ENCODE assay signal across 20 mouse cellular contexts in the genomic region with DNA sequence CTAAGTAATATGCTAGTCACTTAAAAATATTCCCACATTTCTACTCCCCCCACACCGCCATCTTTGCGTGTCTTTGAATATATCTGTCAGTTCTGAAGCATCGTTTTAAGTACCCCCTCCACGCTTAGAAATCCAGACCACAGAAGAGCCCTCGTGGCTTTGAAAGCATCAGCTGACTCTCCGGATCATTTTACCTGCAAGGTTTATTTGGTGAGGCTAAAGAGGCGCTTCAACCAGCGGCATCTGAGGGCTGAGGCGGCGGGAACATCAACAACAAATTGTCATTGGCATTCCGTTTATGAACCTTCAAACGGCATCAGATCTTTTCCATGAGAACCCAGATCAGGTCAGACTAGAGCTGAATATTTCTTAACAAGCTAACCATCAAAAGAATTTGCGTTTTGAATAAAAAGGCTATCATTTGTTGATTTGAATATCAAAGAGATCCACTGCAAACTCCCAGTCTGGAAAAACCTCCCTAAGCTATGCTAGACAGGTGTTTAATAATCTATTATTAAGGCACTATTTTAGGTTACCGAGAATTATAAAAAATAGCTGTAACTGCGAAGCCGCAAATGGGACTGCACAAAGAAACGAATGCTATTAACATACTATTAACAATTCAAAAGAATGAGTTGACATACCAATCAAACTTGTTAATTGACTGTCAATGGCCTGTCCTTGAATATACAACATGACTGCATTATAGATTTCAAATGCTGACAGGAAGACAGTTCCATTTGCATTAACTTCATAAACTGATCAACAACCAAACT.
DNase-seq lines count a peak whose midpoint lies in the region; ATAC-seq and TF ChIP-seq lines count a peak whose summit lies in the region.
"Had no signal": no experiment of that assay in that cellular context is flagged by ENCODE, and none has a peak within 500 bp of the region (broad histone marks: within the 10 kb centered on the region; RNA-seq: fewer than 3 reads in every experiment).

No protein-coding gene starts in this region.

- H3K4me3 ChIP-seq in forebrain, embryonic 15.5 days = peak overlapping the region; percentile 25
- no peak overlapping the region for H3K4me3 ChIP-seq in forebrain, embryonic 12.5 days (replicated peaks)
- H3K4me3 ChIP-seq in midbrain, embryonic 13.5 days (replicated peaks) = no peak overlapping the region
- H3K4me3 ChIP-seq in neural tube, embryonic 15.5 days (replicated peaks) = no peak overlapping the region
- H3K4me3 ChIP-seq in hindbrain, postnatal 0 days (ENCODE audit: low read length) = no peak overlapping the region
- H3K4me3 ChIP-seq: hindbrain, embryonic 15.5 days; intestine, embryonic 15.5 days; limb, embryonic 12.5 days had no signal

- WGBS in forebrain, embryonic 15.5 days = 36% methylated on average over 17 of the region's 17 CpGs
- 57% methylated on average over 17 of the region's 17 CpGs for WGBS in forebrain, embryonic 12.5 days
- 56% methylated on average over 17 of the region's 17 CpGs for WGBS in midbrain, embryonic 13.5 days
- WGBS in neural tube, embryonic 15.5 days = 51% methylated on average over 17 of the region's 17 CpGs
- WGBS in hindbrain, postnatal 0 days = 67% methylated on average over 17 of the region's 17 CpGs

- ATAC-seq in forebrain, embryonic 15.5 days (replicated peaks) = peak; percentile 73
- ATAC-seq in forebrain, embryonic 12.5 days (ENCODE audit: low FRiP score) = no peak
- ATAC-seq in midbrain, embryonic 13.5 days = peak; percentile 71
- no peak for ATAC-seq in neural tube, embryonic 15.5 days (ENCODE audit: low FRiP score)
- no peak for ATAC-seq in hindbrain, postnatal 0 days
- ATAC-seq: intestine, embryonic 15.5 days; liver, postnatal 0 days had no signal

- H3K27ac ChIP-seq in forebrain, embryonic 15.5 days (replicated peaks) = peak overlapping the region; percentile 83
- no peak overlapping the region for H3K27ac ChIP-seq in forebrain, embryonic 12.5 days
- H3K27ac ChIP-seq in midbrain, embryonic 13.5 days = no peak overlapping the region
- H3K27ac ChIP-seq in neural tube, embryonic 15.5 days (replicated peaks) = no peak overlapping the region
- H3K27ac ChIP-seq in hindbrain, postnatal 0 days = no peak overlapping the region
- H3K27ac ChIP-seq: hindbrain, embryonic 15.5 days; intestine, embryonic 15.5 days; limb, embryonic 12.5 days had no signal

- no peaks in the 10 kb centered on the region for H3K9me3 ChIP-seq in forebrain, embryonic 15.5 days
- no peaks in the 10 kb centered on the region for H3K9me3 ChIP-seq in forebrain, embryonic 12.5 days
- H3K9me3 ChIP-seq in midbrain, embryonic 13.5 days = no peaks in the 10 kb centered on the region
- no peaks in the 10 kb centered on the region for H3K9me3 ChIP-seq in neural tube, embryonic 15.5 days (replicated peaks)
- H3K9me3 ChIP-seq in hindbrain, postnatal 0 days (ENCODE audit: low read length) = no peaks in the 10 kb centered on the region
- H3K9me3 ChIP-seq: hindbrain, embryonic 15.5 days; intestine, embryonic 15.5 days; limb, embryonic 12.5 days had no signal

- TF ChIP-seq CTCF in hindbrain, postnatal 0 days (IDR thresholded peaks at IDR 0.05; ENCODE audit: low read depth) = no peak

- H3K36me3 ChIP-seq in forebrain, embryonic 15.5 days = no peaks in the 10 kb centered on the region
- no peaks in the 10 kb centered on the region for H3K36me3 ChIP-seq in forebrain, embryonic 12.5 days (replicated peaks)
- no peaks in the 10 kb centered on the region for H3K36me3 ChIP-seq in midbrain, embryonic 13.5 days
- H3K36me3 ChIP-seq in neural tube, embryonic 15.5 days = no peaks in the 10 kb centered on the region
- H3K36me3 ChIP-seq in hindbrain, postnatal 0 days (ENCODE audit: insufficient read depth, low read length) = no peaks in the 10 kb centered on the region
- H3K36me3 ChIP-seq: hindbrain, embryonic 15.5 days; intestine, embryonic 15.5 days; limb, embryonic 12.5 days had no signal

- H3K4me1 ChIP-seq in forebrain, embryonic 15.5 days = peaks cover 20% of the 10 kb centered on the region
- peaks cover 4% of the 10 kb centered on the region; the same call in 1 of the 2 replicates for H3K4me1 ChIP-seq in forebrain, embryonic 12.5 days
- no peaks in the 10 kb centered on the region for H3K4me1 ChIP-seq in midbrain, embryonic 13.5 days (replicated peaks)
- no peaks in the 10 kb centered on the region for H3K4me1 ChIP-seq in neural tube, embryonic 15.5 days
- no peaks in the 10 kb centered on the region for H3K4me1 ChIP-seq in hindbrain, postnatal 0 days (ENCODE audit: insufficient read depth, low read length)
- H3K4me1 ChIP-seq: hindbrain, embryonic 15.5 days; intestine, embryonic 15.5 days had no signal

- no peak overlapping the region for H3K9ac ChIP-seq in forebrain, embryonic 15.5 days (replicated peaks)
- H3K9ac ChIP-seq in forebrain, embryonic 12.5 days = no peak overlapping the region
- H3K9ac ChIP-seq in midbrain, embryonic 13.5 days (replicated peaks) = no peak overlapping the region
- no peak overlapping the region for H3K9ac ChIP-seq in neural tube, embryonic 15.5 days (replicated peaks)
- H3K9ac ChIP-seq in hindbrain, postnatal 0 days (replicated peaks; ENCODE audit: low read length) = no peak overlapping the region
- H3K9ac ChIP-seq: hindbrain, embryonic 15.5 days; intestine, embryonic 15.5 days; limb, embryonic 12.5 days; liver, postnatal 0 days had no signal

- peak; percentile 18 for DNase-seq in ZHBTc4 (ENCODE audit: low read depth, low spot score)
- DNase-seq in lung, postnatal 25 days (ENCODE audit: low spot score) = no peak
- DNase-seq in hindbrain, postnatal 0 days (ENCODE audit: low spot score) = no peak
- DNase-seq: adrenal gland, postnatal 14 days; cerebellum, adult 9-10 months; gastrocnemius, postnatal 10 days; kidney, adult 8-10 months; kidney, postnatal 14 days; liver, postnatal 0 days; lung, postnatal 10 days; thymus, postnatal 14 days had no signal

- H3K4me2 ChIP-seq in forebrain, embryonic 15.5 days (replicated peaks) = peak overlapping the region; percentile 39
- no peak overlapping the region for H3K4me2 ChIP-seq in forebrain, embryonic 12.5 days
- peak overlapping the region; percentile 22; the same call in 1 of the 2 replicates for H3K4me2 ChIP-seq in midbrain, embryonic 13.5 days (replicated peaks)
- peak overlapping the region; percentile 20 for H3K4me2 ChIP-seq in neural tube, embryonic 15.5 days
- no peak overlapping the region for H3K4me2 ChIP-seq in hindbrain, postnatal 0 days (ENCODE audit: low read depth, low read length)
- H3K4me2 ChIP-seq: heart, embryonic 11.5 days; hindbrain, embryonic 15.5 days; intestine, embryonic 15.5 days; limb, embryonic 12.5 days; liver, embryonic 11.5 days had no signal

- no peaks in the 10 kb centered on the region for H3K27me3 ChIP-seq in forebrain, embryonic 15.5 days
- H3K27me3 ChIP-seq in forebrain, embryonic 12.5 days = no peaks in the 10 kb centered on the region
- no peaks in the 10 kb centered on the region for H3K27me3 ChIP-seq in midbrain, embryonic 13.5 days
- no peaks in the 10 kb centered on the region for H3K27me3 ChIP-seq in neural tube, embryonic 15.5 days (replicated peaks)
- H3K27me3 ChIP-seq in hindbrain, postnatal 0 days (ENCODE audit: insufficient read depth, low read length) = no peaks in the 10 kb centered on the region
- H3K27me3 ChIP-seq: hindbrain, embryonic 15.5 days; intestine, embryonic 15.5 days had no signal

Comparison
In these comparisons a context has a peak if more than half of its experiments do, and no peak if none do; other contexts are left out.
1. ATAC-seq: peak in forebrain, embryonic 15.5 days (single experiment) and midbrain, embryonic 13.5 days (single experiment); none in forebrain, embryonic 12.5 days (single experiment), neural tube, embryonic 15.5 days (single experiment) and hindbrain, postnatal 0 days (single experiment).
2. H3K4me2 ChIP-seq: peak in forebrain, embryonic 15.5 days (single experiment), midbrain, embryonic 13.5 days (single experiment) and neural tube, embryonic 15.5 days (single experiment); none in forebrain, embryonic 12.5 days (single experiment) and hindbrain, postnatal 0 days (single experiment).